Mouse (Mus musculus): ENCODE measurements around the gene Nanos1. TPM values are rescaled to one million over a fixed set of nuclear protein-coding genes. Genes with fewer than 3 reads are reported as not detected.

Gene Nanos1
- total and polyA plus RNA-seq, 3 experiments = 1.2 to 3.2 (median 1.3) TPM

DNA sequence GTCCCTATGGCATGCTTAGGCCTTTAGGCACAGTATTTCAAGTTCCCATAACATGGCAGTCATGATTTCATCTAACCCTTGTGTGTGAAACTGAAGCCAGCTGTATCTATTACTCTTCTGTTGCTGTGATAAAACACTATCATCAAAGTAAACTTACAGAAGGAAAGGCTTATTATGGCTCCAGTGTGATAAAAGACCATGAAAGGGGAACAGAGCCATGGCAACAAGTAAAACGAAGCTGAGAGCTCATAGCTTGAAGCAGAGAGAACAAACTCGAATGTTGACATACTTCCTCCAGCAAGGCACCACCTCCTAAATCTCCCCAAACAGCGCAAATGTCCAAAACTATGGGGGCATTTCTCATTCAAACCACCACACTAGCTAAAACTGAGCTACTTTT is 45.6 kb upstream of the Nanos1 start:
- H3K9me3 ChIP-seq (replicated peaks; ENCODE audit: low read length) = no peaks in the 10 kb centered on the region
- no peak overlapping the region for H3K4me3 ChIP-seq (replicated peaks in 1 of 3; ENCODE audit: low read depth in 2 of 3, low read length in 2 of 3, poor library complexity in 1 of 3)
- H3K27ac ChIP-seq (ENCODE audit: insufficient read depth, low read depth) = no peak overlapping the region
- no peak for DNase-seq (ENCODE audit: extremely low read depth)
- no peak overlapping the region for H3K9ac ChIP-seq (ENCODE audit: insufficient read depth, low read depth)
- H3K27me3 ChIP-seq (replicated peaks) = peaks cover 5% of the 10 kb centered on the region
- TF ChIP-seq ZMIZ1 (IDR thresholded peaks at IDR 0.05; ENCODE audit: low read depth, low read length) = no peak
- no peak for TF ChIP-seq MAFK (IDR thresholded peaks at IDR 0.05; ENCODE audit: insufficient replicate concordance, low read length)
- TF ChIP-seq JUND (conservative IDR thresholded peaks at IDR 0.05; ENCODE audit: low read depth, low read length) = no peak
- TF ChIP-seq ZC3H11A (IDR thresholded peaks at IDR 0.05; ENCODE audit: low read depth, low read length) = no peak
- no peak for TF ChIP-seq HCFC1 (IDR thresholded peaks at IDR 0.05; ENCODE audit: low read depth, low read length)
- TF ChIP-seq POLR2A (IDR thresholded peaks at IDR 0.05; ENCODE audit: low read depth, low read length) = no peak
- no peak for TF ChIP-seq CHD1 (IDR thresholded peaks at IDR 0.05; ENCODE audit: low read depth, low read length)
- no peak for TF ChIP-seq RAD21 (IDR thresholded peaks at IDR 0.05; ENCODE audit: low read depth, low read length)
- no peak for TF ChIP-seq MYC (IDR thresholded peaks at IDR 0.05; ENCODE audit: low read depth, low read length)
- TF ChIP-seq KAT2A (IDR thresholded peaks at IDR 0.05; ENCODE audit: insufficient replicate concordance, low read length) = no peak
- no peak for TF ChIP-seq EP300 (IDR thresholded peaks at IDR 0.05; ENCODE audit: low read length)
- H3K4me2 ChIP-seq (ENCODE audit: insufficient read depth, low read depth, poor library complexity, severe bottlenecking) = no peak overlapping the region
- dilution Hi-C loops (cut with MboI; ENCODE audit: extremely low pct_ligation_motif_present, extremely low pct_unique_long_range_greater_than_20kb, low sequenced_read_pairs) = no loop called here
- H3K79me2 ChIP-seq (replicated peaks; ENCODE audit: control insufficient read depth, extremely low read depth, insufficient read depth, poor library complexity, severe bottlenecking) = no peaks in the 10 kb centered on the region
- peaks cover 6 to 10% of the 10 kb centered on the region in 2 experiments; a peak in 2 of 4 replicates for H3K4me1 ChIP-seq (ENCODE audit: control insufficient read depth in 1 of 2, insufficient read depth in 2 of 2)
- in situ Hi-C loops (cut with MboI; ENCODE audit: low pct_ligation_motif_present, low pct_unique_long_range_greater_than_20kb, low sequenced_read_pairs) = loop anchor here (25.0 kb wide), 1 partner anchor 98 kb away; no protein-coding TSS in a partner anchor
- no peaks in the 10 kb centered on the region for H3K36me3 ChIP-seq (replicated peaks in 1 of 2; ENCODE audit: control insufficient read depth in 1 of 2, insufficient read depth in 1 of 2, low read length in 1 of 2)

- Histone ChIP-seq H3K9ac (ENCODE audit: insufficient read depth, low read depth) (no peak overlapping the region), H3K36me3 (replicated peaks in 1 of 2; ENCODE audit: control insufficient read depth in 1 of 2, insufficient read depth in 1 of 2, low read length in 1 of 2) (no peaks in the 10 kb centered on the region), H3K27ac (ENCODE audit: insufficient read depth, low read depth) (no peak overlapping the region), H3K4me3 (replicated peaks in 1 of 3; ENCODE audit: low read depth in 2 of 3, low read length in 2 of 3, poor library complexity in 1 of 3) (no peak overlapping the region), H3K9me3 (replicated peaks; ENCODE audit: low read length) (no peaks in the 10 kb centered on the region), H3K4me1 (ENCODE audit: control insufficient read depth in 1 of 2, insufficient read depth in 2 of 2) (peaks cover 6 to 10% of the 10 kb centered on the region in 2 experiments; a peak in 2 of 4 replicates), H3K27me3 (replicated peaks) (no peaks in the 10 kb centered on the region), H3K79me2 (replicated peaks; ENCODE audit: control insufficient read depth, extremely low read depth, insufficient read depth, poor library complexity, severe bottlenecking) (no peaks in the 10 kb centered on the region), H3K4me2 (ENCODE audit: insufficient read depth, low read depth, poor library complexity, severe bottlenecking) (peak overlapping the region; percentile 37)
- in situ Hi-C loops (cut with MboI; ENCODE audit: low pct_ligation_motif_present, low pct_unique_long_range_greater_than_20kb, low sequenced_read_pairs) = loop anchor here (25.0 kb wide), 1 partner anchor 100 kb away; no protein-coding TSS in a partner anchor
- DNase-seq (ENCODE audit: extremely low read depth) = peak; percentile 12
- TF ChIP-seq USF2 (conservative IDR thresholded peaks at IDR 0.05; ENCODE audit: low read depth, low read length) = peak; percentile 80
- peak; percentile 79 for TF ChIP-seq MAX (IDR thresholded peaks at IDR 0.05; ENCODE audit: low read length)
- peak; percentile 72 for TF ChIP-seq USF1 (IDR thresholded peaks at IDR 0.05; ENCODE audit: low read depth, low read length)
- TF ChIP-seq ETS1 (conservative IDR thresholded peaks at IDR 0.05; ENCODE audit: low read depth, low read length) = no peak
- dilution Hi-C loops (cut with MboI; ENCODE audit: extremely low pct_ligation_motif_present, extremely low pct_unique_long_range_greater_than_20kb, low sequenced_read_pairs) = no loop called here
Observed at GRCm38 (mm10) chr19:60712577-60712976, 43.2 kb upstream of the Nanos1 start.

Data from CH12.LX (cell line).